Mouse (Mus musculus) midbrain, embryonic 10.5 days (tissue): ENCODE measurements around the gene Esf1. TPM values are rescaled to one million over a fixed set of nuclear protein-coding genes. Genes with fewer than 3 reads are reported as not detected.
"Not testable (repeated sequence)": the region's sequence is repeated elsewhere in the genome, so short reads cannot be mapped to it uniquely, and the experiment has no call there.

ENCODE experiments used
- DNase-seq: peaks from one replicate; pipeline ENCODE4 v3.0.0-alpha.2; 2017; ENCODE audit warnings: low spot score
- H3K27ac ChIP-seq: fragments of 300-500 bp; sonication (generic); replicated peaks from 2 replicates; pipeline ENCODE4 v1.5.1; 2016; ENCODE audit warnings: mild to moderate bottlenecking
- H3K27me3 ChIP-seq: fragments of 300-500 bp; sonication (generic); 2 replicates; pipeline ENCODE4 v1.6.1; 2016; ENCODE audit warnings: low read depth, mild to moderate bottlenecking; ENCODE audit not compliant: poor library complexity, severe bottlenecking
- H3K36me3 ChIP-seq: fragments of 300-500 bp; sonication (generic); 2 replicates; pipeline ENCODE4 v1.6.1; 2016; ENCODE audit warnings: mild to moderate bottlenecking, moderate library complexity
- H3K4me1 ChIP-seq: fragments of 300-500 bp; sonication (generic); 2 replicates; pipeline ENCODE4 v1.6.1; 2016
- H3K4me3 ChIP-seq: fragments of 300-500 bp; sonication (generic); 2 replicates; pipeline ENCODE4 v1.5.1; 2016; ENCODE audit warnings: mild to moderate bottlenecking, moderate library complexity
- H3K9me3 ChIP-seq: fragments of 300-500 bp; sonication (generic); replicated peaks from 2 replicates; pipeline ENCODE4 v1.6.1; 2016; ENCODE audit warnings: mild to moderate bottlenecking
- WGBS: fragments of 180-500 bp; shearing (Covaris S2); methylation state at CpG from one replicate; pipeline ENCODE4 v1.1.7; 2016; 5-methylcytosine and 5-hydroxymethylcytosine counted together
- polyA plus RNA-seq: library from polyadenylated mRNA; unstranded; fragments of >200 nt; fragmentation: Nextera tagmentation; extraction: Ambion mirVana; gene quantifications from 2 replicates; pipeline ENCODE4 v1.2.1, GENCODE M21; 2016

Gene Esf1
- polyA plus RNA-seq, 1 experiment from 2014 or later: 28.3 TPM

- 85% methylated on average over 11 of the region's 11 CpGs for WGBS
- Histone ChIP-seq H3K36me3 (no peaks in the 10 kb centered on the region), H3K27ac (no peak overlapping the region), H3K27me3 (no peaks in the 10 kb centered on the region), H3K9me3 (no peaks in the 10 kb centered on the region), H3K4me3 (no peak overlapping the region), H3K4me1 (peaks cover 20% of the 10 kb centered on the region)
- DNase-seq: no peak
Observed at GRCm38 (mm10) chr2:140080747-140081577, 89.4 kb downstream of the Esf1 start.

- H3K27ac ChIP-seq, H3K36me3 ChIP-seq, DNase-seq, H3K4me3 ChIP-seq, H3K27me3 ChIP-seq, H3K9me3 ChIP-seq: not testable (repeated sequence)
- peaks cover 20% of the 10 kb centered on the region for H3K4me1 ChIP-seq
Observed at GRCm38 (mm10) chr2:140079284-140079683, 91.1 kb downstream of the Esf1 start.

- peaks cover 20% of the 10 kb centered on the region for H3K4me1 ChIP-seq
- WGBS: 48% methylated on average over 6 of the region's 6 CpGs
- H3K9me3 ChIP-seq: no peaks in the 10 kb centered on the region
- no peaks in the 10 kb centered on the region for H3K27me3 ChIP-seq
- no peak overlapping the region for H3K4me3 ChIP-seq
- H3K27ac ChIP-seq: no peak overlapping the region
- H3K36me3 ChIP-seq: no peaks in the 10 kb centered on the region
- DNase-seq: no peak
Observed at GRCm38 (mm10) chr2:140078600-140079280, 91.6 kb downstream of the Esf1 start.

GRCm38 (mm10) chr2:140077476-140077875 is 92.9 kb downstream of the Esf1 start:
- H3K4me1 ChIP-seq: peaks cover 20% of the 10 kb centered on the region
- 19% methylated on average over 1 of the region's 1 CpGs for WGBS
- H3K4me3 ChIP-seq: no peak overlapping the region
- H3K36me3 ChIP-seq: no peaks in the 10 kb centered on the region
- H3K27ac ChIP-seq: no peak overlapping the region
- no peaks in the 10 kb centered on the region for H3K9me3 ChIP-seq
- H3K27me3 ChIP-seq: no peaks in the 10 kb centered on the region
- no peak for DNase-seq

GRCm38 (mm10) chr2:140075150-140075549 is 95.2 kb downstream of the Esf1 start:
- Histone ChIP-seq H3K27ac (no peak overlapping the region), H3K4me1 (peaks cover 20% of the 10 kb centered on the region), H3K36me3 (no peaks in the 10 kb centered on the region), H3K4me3 (no peak overlapping the region), H3K27me3 (no peaks in the 10 kb centered on the region), H3K9me3 (no peaks in the 10 kb centered on the region)
- WGBS: 81% methylated on average over 3 of the region's 3 CpGs
- DNase-seq: no peak

Other genes with a start within 250 kb of the Esf1 start
- gene Tasp1, start 103.8 kb downstream of the Esf1 start, polyA plus RNA-seq: 16.3 and 18.1 TPM in 2 replicates
- not detected in 2 replicates for gene Gm17374, start 18.5 kb downstream of the Esf1 start, polyA plus RNA-seq
- gene Ndufaf5, start 85 bp upstream of the Esf1 start, polyA plus RNA-seq: 26.8 and 29.0 TPM in 2 replicates
- not detected in 2 replicates for gene Sel1l2, start 219.1 kb upstream of the Esf1 start, polyA plus RNA-seq
- 39.4 and 42.4 TPM in 2 replicates for gene Macrod2, start 224.7 kb upstream of the Esf1 start, polyA plus RNA-seq